Mouse (Mus musculus) urinary bladder, postnatal 14 days (tissue): ENCODE measurements around the gene Tbc1d13.
"Not testable (repeated sequence)": the region's sequence is repeated elsewhere in the genome, so short reads cannot be mapped to it uniquely, and the experiment has no call there.

Experiments
- DNase-seq: peaks from one replicate; pipeline ENCODE4 v3.0.0; 2021; ENCODE audit warnings: low spot score

The Tbc1d13 gene

GRCm38 (mm10) chr2:30130156-30130555 is 3.4 kb upstream of the Tbc1d13 start:
- no peak for DNase-seq

- DNase-seq: not testable (repeated sequence)
Observed at GRCm38 (mm10) chr2:30131240-30131639, 2.3 kb upstream of the Tbc1d13 start.

DNA sequence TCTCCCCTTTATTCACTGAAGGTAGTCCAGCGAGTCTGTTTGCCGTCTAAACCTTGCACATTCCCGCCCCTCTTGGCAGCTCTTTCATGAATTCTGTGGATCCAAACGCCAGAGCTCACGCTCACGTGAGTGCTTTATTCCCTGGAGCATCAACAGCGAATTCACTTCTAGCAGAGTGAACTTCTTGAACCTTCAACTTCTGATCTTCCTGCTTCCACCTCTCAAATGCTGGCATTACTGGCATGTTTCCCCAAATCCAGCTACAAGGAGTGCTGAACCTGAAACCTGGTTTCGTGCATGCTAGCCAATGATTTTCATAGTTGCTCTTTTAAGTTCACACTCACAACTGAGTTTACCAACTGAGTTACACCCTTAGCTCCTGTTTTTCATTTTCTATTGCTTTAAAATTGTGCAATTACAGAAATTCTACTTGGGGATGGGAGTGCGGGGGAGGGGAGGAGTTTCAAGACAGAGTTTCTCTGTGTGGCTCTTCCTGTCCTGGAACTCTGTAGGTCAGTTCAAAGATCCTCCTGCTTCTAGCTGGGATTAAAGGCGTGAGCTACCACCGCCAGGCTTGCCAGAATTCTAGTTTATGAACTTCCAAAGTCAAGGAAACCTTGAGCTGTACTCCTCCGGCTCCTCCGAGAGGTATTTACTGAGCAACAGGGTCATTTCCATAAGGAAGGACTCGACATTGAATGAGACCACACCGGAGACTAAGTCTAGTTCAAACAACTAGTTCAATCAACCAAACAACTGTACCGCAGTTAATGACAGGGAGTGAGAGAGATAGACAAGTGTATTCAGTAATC is 539 bp upstream of the Tbc1d13 start:
- DNase-seq: peak; percentile 48

- DNase-seq: no peak
Observed at GRCm38 (mm10) chr2:30134378-30134711, 799 bp downstream of the Tbc1d13 start.

GRCm38 (mm10) chr2:30134928-30135620 is 1.5 kb downstream of the Tbc1d13 start:
- DNase-seq: no peak

DNA sequence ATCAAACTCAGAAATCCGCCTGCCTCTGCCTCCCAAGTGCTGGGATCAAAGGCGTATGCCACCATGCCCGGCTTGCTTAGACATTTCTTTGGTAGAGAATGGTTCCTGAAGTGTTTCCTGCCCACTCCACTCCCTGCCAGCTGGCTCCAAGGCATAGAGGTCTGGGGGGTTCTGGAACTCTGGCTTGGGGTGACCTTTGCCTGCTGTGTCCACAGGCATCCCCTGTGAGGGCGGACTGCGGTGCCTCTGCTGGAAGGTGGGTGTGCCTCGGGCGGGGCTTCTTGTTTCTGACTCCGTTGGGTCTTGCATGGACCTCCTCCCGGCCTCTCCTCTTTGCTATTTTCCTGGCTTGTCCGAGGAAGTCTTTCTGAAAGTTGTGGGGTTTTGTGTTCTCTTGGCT is 2.9 kb downstream of the Tbc1d13 start:
- DNase-seq: no peak

DNA sequence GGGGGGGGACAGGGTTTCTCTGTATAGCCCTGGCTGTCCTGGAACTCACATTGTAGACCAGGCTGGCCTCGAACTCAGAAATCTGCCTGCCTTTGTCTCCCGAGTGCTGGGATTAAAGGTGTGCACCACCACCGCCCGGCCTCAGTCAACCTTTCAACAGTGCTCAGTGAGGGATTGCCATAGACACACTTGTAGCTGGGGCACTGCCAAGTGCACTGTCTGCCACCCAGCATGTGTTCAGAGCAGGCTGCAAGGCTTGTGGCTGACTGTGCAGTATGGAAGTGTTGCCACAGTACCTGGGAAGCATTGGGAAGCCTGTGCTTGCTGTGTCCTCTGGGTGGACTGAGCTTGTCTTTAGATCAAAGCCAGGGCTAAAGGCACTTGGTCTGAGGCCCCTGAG is 6.5 kb downstream of the Tbc1d13 start:
- not testable (repeated sequence) for DNase-seq

DNA sequence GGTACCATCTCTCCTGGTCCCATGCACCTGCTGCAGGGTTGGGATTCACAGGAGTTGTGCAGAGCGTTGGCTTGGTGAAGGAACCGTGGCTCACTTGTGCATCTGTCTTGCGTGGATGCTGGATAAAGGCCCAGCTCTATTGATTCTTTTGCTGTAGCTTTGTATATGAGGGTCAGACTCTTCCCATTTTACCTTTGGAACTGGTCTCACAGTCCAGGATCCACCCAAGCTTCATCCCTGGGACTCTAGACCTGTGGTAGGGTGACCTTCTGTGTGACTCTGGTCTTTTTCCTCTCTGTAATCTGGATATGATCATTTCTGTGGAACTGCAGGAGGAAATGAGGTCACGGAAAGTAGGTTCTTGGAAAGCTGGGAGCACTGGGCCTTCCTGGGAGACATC is 10.9 kb downstream of the Tbc1d13 start:
- no peak for DNase-seq

- DNase-seq: peak; percentile 53
Observed at GRCm38 (mm10) chr2:30147466-30147865, 13.9 kb downstream of the Tbc1d13 start.

GRCm38 (mm10) chr2:30151840-30152239 is 18.3 kb downstream of the Tbc1d13 start:
- DNase-seq: no peak

DNA sequence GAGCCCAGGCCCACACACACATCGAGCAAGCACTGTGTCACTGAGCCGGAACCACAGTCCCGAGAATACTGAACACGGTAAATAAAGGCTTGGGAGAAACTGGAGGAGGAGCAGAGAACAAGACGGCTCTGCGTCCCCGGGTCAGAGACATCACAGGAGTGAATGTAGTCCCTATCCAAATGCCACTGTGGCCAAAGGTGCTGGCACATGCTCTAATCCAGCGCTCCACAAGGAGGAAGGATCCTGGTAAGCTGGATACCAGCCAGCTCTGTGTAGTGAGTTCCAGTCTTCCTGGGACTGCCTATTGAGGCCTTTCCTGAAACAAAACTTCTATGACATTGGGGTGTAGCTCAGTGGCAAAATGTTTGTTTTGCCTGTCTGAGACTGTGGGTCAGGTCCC is 19.1 kb downstream of the Tbc1d13 start:
- DNase-seq: no peak

- DNase-seq: not testable (repeated sequence)
Observed at GRCm38 (mm10) chr2:30159871-30160270, 26.3 kb downstream of the Tbc1d13 start.

DNA sequence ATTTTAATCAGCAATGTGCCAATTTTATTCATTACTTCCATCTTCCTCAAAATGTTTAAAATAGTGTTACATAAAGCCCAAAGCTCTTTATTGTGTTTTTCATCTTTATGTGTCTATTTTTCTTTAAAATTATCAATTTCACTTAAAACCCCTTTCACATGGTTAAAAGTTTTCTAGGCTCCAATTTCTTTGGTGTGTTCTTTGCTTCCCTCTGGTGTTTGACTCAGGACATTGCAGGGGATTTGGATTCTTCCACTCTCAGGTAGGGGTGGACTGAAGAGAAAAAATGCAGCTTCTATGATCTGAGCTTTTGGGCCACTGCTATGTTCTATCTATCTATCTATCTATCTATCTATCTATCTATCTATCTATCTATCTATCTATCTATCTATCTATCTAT is 28.3 kb downstream of the Tbc1d13 start:
- no peak for DNase-seq

DNA sequence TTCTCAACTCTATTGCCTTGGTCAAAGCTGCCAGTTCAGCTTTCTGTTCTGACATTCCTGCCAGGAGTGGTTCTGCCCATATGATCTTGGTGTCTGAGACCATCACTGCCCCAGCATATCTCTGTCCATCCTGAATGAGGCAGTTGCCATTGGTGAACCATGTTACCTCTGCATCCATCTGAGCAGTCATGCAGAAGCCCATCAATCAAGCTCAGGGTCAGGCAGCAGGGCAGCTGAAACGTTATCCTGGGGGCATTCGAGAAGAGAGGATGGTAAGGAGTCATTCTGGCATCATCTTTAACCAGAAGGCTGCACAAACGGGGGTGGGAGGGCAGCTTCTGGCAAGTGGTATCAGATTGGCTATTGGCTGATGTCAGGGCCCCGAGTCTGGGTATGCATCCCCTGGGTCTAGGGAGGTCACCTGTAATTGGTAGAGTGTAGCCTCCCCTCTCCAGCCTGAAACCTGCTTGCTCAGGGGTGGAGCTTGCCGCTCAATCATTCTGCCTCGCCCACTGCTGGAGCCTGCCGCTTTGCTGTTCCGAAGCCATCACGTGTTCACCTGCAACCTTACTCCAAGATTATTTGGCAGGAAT is 30.9 kb downstream of the Tbc1d13 start:
- no peak for DNase-seq

- no peak for DNase-seq
Observed at GRCm38 (mm10) chr2:30166677-30167076, 33.1 kb downstream of the Tbc1d13 start.

- DNase-seq: peak; percentile 86
Observed at GRCm38 (mm10) chr2:30171371-30171996, 37.9 kb downstream of the Tbc1d13 start, which contains the start of gene Endog. Endog (plus strand) TSS chr2:30171493.

DNA sequence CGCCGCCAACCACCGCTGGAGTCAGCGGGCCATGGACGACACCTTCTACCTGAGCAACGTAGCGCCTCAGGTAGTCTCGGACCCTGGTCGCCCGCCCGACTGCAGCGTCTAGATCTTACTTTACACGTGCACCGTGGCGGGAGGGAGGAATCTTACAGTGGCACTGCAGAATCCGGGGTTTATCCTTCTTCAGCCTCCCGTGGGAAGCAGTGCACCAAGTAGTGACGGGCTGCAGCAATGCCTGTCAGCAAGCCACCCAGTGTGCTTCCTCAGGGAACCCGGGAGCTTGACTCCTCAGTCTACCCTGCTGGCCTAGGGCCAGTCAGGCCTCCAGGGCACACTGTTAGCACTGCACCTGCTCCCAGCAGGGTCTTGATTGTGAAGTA is 38.4 kb downstream of the Tbc1d13 start:
- DNase-seq: no peak

GRCm38 (mm10) chr2:30173541-30174240 is 40.1 kb downstream of the Tbc1d13 start:
- no peak for DNase-seq

DNA sequence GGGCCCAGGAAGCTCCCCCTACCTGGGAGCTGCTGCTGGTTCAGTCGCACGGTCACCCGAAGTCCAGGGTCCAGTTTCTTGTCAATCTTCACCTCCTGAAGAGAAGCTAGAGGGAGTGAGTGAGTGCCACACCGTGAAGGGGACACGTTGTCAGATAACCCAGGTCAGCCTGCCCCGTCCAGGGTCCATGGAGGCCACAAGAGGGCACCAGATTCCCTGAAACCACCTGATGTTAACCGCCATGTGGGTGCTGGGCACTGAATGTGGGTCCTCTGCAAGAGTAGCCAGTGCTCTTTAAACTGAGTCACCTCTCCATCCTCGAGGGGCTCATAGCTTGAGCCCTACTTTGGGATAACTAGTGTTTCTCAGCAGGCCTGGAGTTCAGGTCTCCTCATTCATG is 42.4 kb downstream of the Tbc1d13 start:
- DNase-seq: no peak

GRCm38 (mm10) chr2:30176561-30176960 is 43.0 kb downstream of the Tbc1d13 start:
- no peak for DNase-seq

DNA sequence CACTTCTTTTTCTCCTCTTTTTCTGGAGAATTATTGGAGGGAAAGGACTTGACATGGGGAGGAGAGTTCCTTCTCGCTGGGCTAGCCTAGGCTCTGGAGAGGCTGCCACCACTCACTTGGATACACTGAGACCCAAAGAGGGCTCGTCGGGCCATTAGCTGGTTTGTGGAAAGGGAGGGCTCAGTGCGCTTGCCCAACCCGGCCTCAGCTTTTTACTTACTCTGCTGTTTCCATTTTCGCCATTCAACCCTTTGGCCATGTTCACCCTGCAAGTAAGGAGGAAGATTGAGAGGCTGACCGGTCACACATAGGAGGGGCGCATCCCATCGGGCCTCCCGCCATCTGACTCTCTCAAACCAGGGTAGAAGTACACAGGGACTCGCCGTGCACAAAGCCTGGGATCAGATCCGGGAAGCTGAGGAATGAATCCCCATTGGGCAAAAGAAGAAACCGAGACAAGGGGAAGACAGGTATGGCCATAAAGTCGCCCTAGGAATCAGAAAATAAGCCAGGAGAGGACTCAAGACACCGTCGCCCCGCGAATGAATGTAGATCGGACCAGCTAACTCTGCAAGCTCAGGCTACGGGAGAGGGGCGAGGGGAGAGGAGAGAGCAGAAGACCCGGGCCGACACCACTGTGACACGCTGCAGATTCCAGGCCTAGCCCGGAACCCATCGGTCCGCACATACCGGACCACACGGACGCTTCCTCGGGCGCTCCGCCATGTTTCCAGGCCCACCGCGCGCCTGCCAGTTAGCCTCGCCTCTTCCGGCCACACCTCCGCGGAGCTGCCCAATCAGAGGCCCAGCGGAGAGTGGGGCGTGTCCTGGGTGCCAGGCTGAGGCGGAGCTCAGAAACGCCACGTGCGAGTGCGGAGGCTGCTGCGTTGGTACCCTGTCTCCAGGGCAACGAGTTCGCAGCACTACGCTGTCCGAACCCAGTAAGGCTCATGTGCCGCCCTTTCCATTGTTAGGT is 44.4 kb downstream of the Tbc1d13 start, which contains the start of gene Spout1:
TSS of gene Spout1 (minus strand) at position 760 of the 976 bp plus-strand sequence.
- DNase-seq: peak; percentile 96
